Mouse (Mus musculus) thymus, postnatal 10 days (tissue): ENCODE data around the gene Borcs8.

Source experiments
- DNase-seq, 2 experiments: peaks; one replicate each; pipeline ENCODE4 v3.0.0; 2021; ENCODE audit warnings: low spot score in 2 of 2

Borcs8 gene

GRCm38 (mm10) chr8:70134086-70134485, 5.2 kb upstream of the Borcs8 start:
- DNase-seq = no peak

- no peak for DNase-seq
Measured at GRCm38 (mm10) chr8:70134931-70135330, 4.4 kb upstream of the Borcs8 start.

- DNase-seq = no peak
Measured at GRCm38 (mm10) chr8:70136591-70136990, 2.7 kb upstream of the Borcs8 start.

- DNase-seq = no peak
Measured at GRCm38 (mm10) chr8:70137890-70138289, 1.4 kb upstream of the Borcs8 start.

- DNase-seq = no peak
Measured at GRCm38 (mm10) chr8:70139981-70140380, 682 bp downstream of the Borcs8 start.

GRCm38 (mm10) chr8:70147678-70148607, 8.6 kb downstream of the Borcs8 start:
- DNase-seq = peak; percentile 67

- DNase-seq = no peak
Measured at GRCm38 (mm10) chr8:70150158-70150557, 10.9 kb downstream of the Borcs8 start.

- peak; percentile 78 to 80 for DNase-seq
Measured at GRCm38 (mm10) chr8:70152537-70153257, 13.4 kb downstream of the Borcs8 start.

GRCm38 (mm10) chr8:70157240-70157800, 18.0 kb downstream of the Borcs8 start:
- DNase-seq = no peak

GRCm38 (mm10) chr8:70158069-70158853, 19.0 kb downstream of the Borcs8 start:
- peak; percentile 77 to 85 for DNase-seq

- DNase-seq = no peak
Measured at GRCm38 (mm10) chr8:70159211-70159610, 19.9 kb downstream of the Borcs8 start.

- DNase-seq = peak; percentile 35 to 43
Measured at GRCm38 (mm10) chr8:70160015-70160414, 20.7 kb downstream of the Borcs8 start.

GRCm38 (mm10) chr8:70163316-70163715, 24.0 kb downstream of the Borcs8 start:
- DNase-seq = no peak

- peak; percentile 76 to 90 for DNase-seq
Measured at GRCm38 (mm10) chr8:70166504-70167110, 27.3 kb downstream of the Borcs8 start.

GRCm38 (mm10) chr8:70170116-70170515, 30.8 kb downstream of the Borcs8 start:
- no peak for DNase-seq

GRCm38 (mm10) chr8:70170748-70171147, 31.4 kb downstream of the Borcs8 start:
- DNase-seq = no peak

- DNase-seq = no peak
Measured at GRCm38 (mm10) chr8:70171240-70171639, 31.9 kb downstream of the Borcs8 start.

- peak; percentile 87 to 88 for DNase-seq
Measured at GRCm38 (mm10) chr8:70172043-70172681, 32.9 kb downstream of the Borcs8 start, which contains the start of gene Tmem161a. Gene Tmem161a, plus strand, starts transcription at chr8:70172356.

- DNase-seq = no peak
Measured at GRCm38 (mm10) chr8:70173320-70173719, 34.0 kb downstream of the Borcs8 start.

- DNase-seq = no peak
Measured at GRCm38 (mm10) chr8:70174079-70174478, 34.8 kb downstream of the Borcs8 start.

GRCm38 (mm10) chr8:70178231-70178630, 38.9 kb downstream of the Borcs8 start:
- no peak for DNase-seq
